Mouse (Mus musculus) mature B cell (primary cell): Measurements from ENCODE around the gene Maco1.

Source experiments
- in situ Hi-C: fragments of 300-500 bp; cut with MboI; formaldehyde crosslinking; loops from 2 replicates; pipeline ENCODE4 v1.14.3; 2019

Maco1 gene

DNA sequence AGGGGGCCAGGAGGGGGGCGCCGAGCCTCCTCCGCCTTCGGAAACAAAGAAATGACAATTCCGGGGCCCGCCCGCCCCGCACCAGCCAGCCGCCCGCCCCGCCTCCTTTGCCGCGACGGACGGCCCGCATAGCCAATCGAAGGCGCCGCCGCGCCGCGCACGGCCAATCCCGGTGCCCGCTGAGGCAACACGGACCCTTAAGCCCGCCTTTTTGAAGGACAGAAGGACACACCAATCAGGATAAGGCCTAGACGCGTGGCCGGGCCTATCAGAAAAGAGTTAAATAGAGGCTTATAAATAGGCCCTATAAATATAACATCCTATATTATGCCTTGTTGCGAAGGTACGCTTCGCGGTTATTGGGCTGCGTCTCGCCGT lies at the start of gene Maco1:
Maco1 (minus strand) TSS at position 87 of the 378 bp plus-strand sequence.
- in situ Hi-C loops, result no loop called here

DNA sequence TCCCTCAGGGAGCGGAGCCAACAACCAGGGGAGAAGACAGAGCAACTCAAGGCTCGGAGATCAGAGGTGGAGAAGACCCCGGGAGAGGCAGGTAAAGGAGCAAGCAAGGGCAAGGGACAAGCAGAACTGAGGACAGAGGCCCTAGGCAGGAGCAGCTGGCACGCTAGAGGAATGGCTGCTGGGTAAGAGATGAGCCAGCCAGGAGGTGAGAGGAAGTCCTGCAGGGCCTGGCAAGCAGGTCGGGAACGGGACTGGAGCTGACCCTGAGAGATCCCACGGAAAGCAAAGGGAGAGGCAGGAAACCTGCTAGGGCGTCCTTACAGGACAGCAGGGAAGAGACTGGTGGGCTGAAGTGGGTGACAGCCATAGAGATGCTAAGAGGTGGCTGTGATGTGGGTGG lies 48.0 kb upstream of the Maco1 start:
- in situ Hi-C loops, result no loop called here

DNA sequence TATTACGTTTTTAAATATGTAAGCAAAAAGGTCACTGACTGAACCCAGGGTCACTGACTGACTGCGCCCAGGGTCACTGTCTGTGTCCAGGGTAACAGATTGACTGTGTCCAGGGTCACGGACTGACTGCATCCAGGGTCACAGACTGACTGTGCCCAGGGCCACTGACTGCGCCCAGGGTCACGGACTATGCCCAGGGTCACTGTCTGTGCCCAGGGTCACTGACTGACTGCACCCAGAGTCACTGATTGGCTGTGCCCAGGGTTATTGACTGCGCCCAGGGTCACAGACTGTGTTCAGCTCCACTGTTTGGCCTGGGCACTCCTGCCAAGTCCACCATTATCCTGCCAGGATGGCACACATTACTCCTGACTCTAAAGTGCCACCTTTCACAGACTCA lies 44.1 kb upstream of the Maco1 start:
- in situ Hi-C loops, result no loop called here

DNA sequence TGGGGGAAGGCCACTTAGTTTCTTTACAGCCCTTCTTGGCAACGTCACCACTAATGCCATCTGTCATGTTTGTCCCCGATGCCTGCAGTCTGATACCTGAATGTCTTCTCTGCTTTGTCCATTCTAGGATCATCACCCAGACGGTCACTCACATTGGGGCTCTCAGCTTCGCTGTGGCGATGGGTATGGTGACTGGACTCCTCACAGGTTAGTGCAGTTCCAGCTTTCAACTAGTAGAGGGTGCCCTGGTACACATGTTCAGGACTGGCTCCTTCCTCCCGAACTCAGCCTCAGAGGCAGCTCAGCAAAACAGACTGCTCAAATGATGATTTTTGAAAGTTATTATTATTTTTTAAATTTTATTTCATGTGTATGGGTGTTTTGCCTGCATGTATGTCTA lies 39.0 kb upstream of the Maco1 start:
- in situ Hi-C loops, result no loop called here

DNA sequence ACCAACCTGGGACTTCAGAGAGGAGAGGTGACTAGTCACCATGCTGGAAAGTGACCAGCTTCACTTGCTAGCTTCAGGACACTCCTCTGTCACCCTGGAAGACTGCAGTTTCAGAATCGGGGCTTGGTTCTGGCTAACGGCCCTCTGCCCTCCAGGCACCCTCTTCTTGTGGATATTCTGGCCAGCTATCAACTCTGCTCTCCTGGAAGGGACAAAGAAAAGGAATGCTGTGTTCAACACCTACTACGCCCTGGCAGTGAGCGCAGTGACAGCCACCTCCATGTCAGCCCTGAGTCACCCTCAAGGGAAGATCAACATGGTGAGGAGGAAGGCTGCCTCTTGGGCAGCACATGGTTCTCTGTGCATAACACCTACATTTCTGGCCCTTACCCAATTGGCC lies 31.2 kb upstream of the Maco1 start:
- in situ Hi-C loops, result no loop called here

DNA sequence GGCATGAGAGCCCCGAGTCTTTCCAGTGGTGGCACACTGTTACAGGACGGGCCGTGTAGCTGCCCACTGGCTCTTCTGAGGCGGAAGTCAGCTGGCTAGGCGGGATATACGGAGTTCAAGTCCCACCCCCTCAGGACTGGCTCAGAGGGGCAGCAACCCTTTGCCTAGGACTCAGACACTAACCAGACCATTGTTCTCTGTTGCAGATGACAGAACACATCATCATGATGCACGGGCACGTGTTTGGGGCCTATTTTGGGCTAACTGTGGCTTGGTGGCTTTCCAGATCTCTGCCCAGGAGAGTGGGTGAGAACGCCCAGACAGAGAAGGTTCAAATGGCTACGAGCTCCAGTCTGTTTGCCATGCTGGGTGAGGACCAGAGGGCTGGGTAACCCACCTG lies 30.7 kb upstream of the Maco1 start:
- in situ Hi-C loops, result no loop called here

DNA sequence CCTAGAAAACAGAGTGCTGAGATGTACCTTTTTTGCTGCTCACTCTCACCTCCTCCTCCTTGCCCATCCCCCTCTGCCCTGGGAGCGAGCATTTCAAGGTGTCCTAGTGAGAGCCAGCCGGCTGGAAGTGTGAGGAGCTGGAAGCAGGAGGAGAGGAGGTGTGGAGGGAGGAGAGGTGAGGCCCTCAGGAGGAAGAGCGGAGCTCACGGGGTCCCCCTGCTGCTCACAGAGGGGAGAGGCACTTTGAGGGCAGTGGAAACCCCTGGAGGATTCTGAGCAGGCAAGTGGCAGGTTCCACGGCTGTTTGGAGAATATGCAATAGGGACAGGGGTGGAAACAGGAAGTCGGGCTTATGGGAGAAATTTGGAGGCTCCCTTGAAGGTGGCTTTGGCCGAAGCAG lies 30.1 kb upstream of the Maco1 start:
- in situ Hi-C loops, result no loop called here

DNA sequence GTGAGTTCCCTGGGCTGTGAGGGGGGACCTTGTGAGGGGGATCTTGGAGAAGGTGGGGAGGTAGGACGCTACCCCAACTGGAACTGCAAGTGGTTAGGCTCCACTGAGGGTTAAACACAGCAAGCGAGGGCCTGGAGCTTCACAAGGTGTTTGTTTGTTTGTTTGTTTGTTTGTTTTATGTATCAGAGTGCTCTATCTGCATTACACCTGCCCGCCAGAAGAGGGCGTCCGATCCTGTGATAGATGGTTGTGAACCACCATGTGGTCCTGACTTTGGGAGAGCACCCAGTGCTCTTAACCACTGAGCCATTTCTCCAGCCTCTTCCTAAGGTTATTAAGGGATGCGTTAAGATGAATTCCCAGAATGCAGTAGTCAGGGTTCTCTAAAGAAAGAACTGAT lies 26.9 kb upstream of the Maco1 start:
- in situ Hi-C loops, result no loop called here

DNA sequence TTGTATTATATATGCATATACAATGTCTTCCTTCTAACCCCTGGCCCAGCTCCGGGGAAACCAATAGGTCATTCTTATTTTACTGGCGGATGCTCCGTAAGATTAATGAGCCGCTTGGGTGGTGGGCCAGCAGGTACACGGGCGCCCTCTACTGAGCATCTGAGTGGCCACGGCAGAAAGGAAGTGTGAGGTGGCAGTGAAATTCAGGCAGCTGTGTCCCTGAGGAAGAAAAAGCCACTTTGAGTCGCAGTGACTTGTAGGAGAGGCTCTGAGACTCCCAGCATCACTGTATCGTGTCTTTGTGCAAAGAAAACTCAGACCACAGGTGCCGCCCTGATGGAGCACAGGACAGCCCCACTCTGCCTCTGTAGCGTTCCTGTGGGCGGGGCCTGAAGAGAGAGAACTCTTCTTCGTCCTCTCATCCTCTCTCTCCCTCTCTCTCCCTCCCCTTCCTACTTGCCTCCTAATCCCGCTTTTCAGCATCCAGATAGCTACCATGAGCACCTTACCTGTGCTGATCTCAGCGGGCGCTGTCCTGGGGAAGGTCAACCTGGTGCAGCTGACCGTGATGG lies 26.4 kb upstream of the Maco1 start:
- in situ Hi-C loops, result no loop called here

DNA sequence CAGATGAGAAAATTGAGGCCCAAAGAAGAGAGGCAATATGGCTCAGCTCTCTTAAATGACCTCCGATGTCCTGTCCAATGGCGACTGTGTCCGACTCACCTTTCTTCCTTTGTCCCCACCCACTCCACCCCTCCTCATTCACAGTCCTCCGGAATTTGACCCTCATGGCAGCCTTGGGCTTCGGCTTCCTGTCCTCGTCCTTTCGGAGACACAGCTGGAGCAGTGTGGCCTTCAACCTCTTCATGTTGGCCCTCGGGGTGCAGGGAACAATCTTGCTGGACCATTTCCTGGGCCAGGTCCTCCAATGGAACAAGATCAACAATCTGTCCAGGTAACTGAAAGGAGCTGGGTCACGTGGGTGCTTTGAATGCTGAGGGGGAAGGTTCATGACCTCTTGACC lies 23.0 kb upstream of the Maco1 start:
- in situ Hi-C loops, result no loop called here

DNA sequence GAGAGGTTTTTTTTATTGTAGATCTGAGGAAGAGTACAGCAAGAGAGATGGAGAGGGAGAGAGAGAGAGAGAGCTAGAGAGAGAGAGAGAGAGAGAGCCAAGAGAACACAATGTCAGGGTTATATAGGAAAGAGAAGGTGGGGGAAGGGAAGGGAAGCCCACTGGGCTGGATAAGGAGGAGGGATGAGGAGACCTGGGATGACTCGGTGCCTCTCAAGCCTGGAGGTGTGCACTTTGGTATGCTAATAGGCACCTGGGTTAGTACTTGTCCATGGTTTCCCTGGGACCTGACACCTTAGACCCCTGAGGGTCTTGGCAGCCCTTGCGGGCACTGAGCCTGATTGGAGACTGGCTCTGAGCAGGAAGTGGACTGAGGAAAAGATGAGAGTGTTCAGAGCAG lies 18.8 kb upstream of the Maco1 start:
- in situ Hi-C loops, result no loop called here

DNA sequence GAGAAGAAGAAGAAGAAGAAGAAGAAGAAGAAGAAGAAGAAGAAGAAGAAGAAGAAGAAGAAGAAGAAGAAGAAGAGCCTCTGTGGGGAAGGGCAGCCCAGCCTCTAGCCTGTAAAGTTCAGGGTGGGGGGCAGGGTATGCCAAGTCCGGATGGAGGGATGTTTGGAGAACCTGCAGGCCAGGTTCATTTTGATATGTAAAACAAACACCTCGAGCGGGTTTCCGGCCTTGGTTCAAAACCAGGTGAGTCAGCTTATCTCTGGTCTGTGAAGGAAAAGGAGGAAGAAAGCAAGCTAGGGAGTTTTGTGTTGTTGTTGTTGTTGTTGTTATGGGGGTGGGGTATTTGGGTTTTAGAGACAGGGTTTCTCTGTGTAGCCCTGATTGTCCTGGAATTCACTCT lies 18.3 kb upstream of the Maco1 start:
- in situ Hi-C loops, result no loop called here

DNA sequence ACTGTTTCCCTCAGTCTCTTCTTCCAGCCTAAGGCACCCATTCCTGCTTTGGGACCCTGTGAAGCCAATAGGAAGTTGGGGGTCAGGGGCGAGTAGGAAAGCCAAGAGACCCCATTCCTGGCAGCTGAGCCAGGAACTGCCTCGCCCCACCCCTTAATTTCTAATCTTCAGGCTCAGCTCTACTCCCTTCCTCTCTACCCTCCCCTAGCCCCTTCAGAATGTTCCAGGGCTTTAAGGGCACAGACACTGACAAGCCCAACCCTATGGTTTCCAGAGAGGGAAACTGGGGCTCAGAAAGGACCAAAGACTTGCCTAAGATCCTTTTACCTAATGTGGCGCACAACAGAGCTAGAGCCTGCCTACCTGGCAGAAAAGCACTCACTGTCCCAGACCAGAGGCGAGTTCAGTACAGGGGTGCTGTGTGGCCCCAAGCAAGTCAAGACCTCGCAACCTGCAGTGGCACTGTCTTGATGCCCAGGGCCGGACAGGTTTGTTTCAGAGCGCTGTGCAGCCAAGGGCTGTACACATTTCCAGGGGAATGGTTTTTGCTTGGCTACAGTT lies 16.8 kb upstream of the Maco1 start:
- in situ Hi-C loops, result no loop called here

DNA sequence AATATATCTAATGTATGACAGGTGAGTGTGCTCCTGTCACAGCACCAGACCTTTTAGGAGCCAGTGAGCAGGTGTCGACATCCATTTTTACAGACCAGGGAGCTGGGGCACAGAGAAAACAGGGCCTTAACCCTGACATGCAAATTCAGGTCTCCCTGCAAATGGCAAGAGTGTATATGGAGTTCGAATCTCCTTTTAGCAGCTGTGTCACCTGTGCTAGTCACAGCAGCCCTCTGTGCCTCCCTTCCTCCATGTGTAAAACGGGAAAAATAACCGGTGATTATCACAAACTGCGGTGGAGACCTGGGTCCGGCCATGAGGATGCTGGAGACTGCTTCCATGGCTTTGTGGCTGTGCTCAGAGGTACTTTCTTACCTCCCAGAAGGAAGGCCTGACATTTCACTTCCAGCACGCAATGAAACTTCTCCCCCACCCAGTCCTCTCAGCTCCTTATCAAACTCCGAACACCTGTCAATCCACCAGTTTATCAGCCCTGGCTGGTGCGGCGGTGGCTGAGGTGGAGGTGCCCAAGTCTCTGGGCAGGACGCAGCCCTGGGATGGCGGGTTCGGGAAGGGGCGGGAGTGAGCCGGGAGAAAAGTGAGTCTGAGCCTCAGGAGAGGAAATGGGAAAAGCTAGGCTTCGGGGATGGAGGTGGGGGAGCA lies 16.1 kb upstream of the Maco1 start:
- in situ Hi-C loops, result no loop called here

DNA sequence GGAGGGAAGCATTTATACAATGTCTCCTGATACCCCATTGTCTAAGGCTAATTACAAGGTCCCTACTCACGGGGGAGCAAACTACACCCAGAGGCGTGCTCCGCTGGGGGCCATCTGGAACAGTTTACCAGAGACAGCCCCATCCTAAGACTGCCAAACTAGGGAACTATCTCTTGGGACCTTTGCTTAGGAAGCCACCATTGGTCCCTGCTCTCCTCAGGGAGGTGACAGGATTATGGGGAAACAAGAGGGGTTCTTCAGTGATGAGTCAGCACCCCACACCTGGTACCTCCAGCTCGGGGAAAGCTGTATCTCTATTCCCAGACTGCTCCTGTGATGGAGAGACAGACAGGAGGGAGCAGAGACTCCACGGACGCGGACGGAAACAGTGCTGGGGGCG lies 15.3 kb upstream of the Maco1 start:
- in situ Hi-C loops, result no loop called here

DNA sequence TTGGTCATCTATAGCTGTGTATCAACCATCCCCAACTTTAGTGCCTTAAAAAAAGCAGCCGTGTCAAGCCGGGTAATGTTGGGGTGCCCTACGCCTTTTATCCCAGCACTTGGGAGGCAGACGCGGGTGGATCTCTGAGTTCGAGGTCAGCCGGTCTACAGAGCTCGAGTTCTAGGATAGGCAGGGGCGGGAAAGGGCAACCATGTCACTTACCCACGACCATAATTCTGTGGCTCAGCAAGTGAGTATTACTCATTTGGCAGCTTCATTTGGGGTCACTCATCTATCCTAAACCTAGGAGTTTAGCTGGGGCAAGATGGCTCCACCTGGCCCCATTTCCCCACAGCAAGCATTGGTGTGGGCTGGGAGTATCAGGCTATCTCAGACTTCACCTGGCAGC lies 14.9 kb upstream of the Maco1 start:
- in situ Hi-C loops, result no loop called here

DNA sequence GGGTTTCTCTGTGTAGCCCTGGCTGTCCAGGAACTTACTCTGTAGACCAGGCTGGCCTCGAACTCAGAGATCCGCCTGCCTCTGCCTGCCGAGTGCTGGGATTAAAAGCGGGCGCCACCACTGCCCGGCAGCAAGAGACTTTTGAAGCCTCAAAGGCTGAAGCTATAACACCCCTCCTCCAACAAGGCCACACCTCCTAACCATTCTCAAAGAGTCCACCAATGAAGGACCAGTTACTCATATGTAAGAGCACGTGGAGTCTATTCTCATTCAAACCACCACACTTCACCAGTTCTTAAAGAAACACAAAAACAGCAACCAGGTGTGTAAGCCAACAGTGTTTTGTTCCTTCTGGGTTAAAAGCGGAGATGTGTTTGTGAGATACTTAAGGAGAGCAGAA lies 14.5 kb upstream of the Maco1 start:
- in situ Hi-C loops, result no loop called here

DNA sequence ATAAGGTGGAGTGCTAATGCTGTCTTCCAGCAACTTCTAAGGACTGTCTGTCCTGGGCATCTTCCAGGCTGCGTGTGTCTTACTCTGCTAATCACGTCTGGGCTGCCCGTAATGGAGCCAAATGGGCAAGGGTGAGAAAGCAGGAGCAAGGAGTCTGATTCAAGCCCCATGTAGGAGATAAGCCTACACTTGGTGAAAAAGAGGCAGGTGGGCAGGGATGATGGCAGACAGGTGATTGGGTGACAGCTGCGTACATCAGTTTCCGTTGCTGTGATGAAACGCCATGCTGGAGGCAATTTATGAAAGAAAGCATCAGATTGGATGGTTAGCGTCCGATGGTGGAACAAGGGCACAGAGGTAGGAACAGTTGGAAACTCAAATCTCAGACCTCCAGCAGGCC lies 14.1 kb upstream of the Maco1 start:
- in situ Hi-C loops, result no loop called here

DNA sequence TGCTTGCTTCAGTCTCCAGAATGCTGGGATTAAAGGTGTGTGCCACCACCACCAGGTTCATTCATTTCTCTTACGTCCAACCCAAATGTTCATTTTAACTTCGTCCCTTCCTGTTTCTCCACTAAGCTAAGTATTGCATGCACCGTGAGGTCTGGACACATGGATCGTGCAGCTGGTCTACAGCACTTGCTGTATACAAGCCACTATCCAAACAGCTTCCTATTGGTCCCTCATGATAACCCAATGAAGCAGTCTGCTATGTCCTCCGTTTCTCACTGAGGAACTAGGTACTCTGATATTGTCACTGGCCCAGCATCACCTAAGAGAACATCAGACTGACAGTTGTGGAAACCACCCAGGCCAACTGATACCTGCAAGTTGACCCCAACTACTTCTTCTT lies 12.6 kb upstream of the Maco1 start:
- in situ Hi-C loops, result no loop called here

DNA sequence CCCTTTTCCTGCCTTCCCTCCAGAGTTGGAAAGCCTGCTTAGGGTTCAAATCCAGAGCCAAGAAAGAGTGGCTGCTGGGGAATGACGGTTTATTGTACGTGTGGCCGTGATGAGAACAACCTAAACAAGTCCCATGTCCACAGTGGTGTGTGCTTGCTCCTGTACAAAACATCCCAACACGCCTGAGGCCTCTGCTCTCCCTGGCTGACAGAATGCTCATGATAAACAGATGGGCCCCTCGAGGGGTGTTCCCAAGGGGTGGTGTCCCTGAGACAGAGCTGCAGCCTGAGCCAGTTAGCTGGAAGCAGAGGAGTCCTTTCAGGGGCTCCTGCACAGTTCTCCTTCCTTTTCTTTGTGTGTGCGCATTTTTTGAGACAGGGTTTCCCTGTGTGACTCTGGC lies 12.2 kb upstream of the Maco1 start:
- in situ Hi-C loops, result no loop called here

DNA sequence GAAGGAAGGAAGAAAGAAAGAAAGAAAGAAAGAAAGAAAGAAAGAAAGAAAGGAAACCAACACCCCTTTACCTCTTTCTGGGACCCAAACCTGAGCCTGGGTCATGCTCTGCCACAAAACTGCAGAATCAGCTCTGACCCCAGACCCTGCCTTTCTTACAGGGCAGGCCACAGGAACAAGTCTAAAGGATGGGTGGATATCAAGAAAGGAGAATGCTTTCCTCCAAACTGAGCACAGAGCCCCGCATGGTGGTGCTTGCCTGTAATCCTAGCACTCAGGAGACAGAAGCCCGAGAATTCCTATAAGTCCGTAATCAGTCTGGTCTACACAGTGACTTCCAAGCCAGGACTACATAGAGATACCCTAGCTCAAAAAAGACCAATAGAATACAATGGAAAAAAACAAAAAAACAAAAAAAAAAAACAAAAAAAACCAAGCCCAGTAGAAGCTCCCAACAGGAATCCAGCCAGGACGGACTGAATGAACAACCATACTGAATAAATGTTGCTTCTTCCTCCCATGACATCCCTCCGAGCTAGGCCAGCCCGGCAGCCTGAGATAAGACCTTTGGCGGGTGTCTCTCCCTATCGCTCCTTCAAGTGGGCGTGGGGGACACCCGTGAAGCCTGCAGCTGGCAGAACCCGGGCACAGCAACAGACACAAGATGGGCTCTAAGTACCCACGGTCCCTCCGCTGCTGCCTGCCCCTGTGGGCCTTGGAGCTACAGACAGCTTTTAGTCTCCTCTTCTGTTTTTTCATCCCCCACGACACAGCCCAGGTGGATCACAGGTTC lies 11.0 kb upstream of the Maco1 start, which contains the start of gene Rhd:
Rhd (plus strand) TSS at position 600 of the 793 bp plus-strand sequence.
- in situ Hi-C loops, result no loop called here

DNA sequence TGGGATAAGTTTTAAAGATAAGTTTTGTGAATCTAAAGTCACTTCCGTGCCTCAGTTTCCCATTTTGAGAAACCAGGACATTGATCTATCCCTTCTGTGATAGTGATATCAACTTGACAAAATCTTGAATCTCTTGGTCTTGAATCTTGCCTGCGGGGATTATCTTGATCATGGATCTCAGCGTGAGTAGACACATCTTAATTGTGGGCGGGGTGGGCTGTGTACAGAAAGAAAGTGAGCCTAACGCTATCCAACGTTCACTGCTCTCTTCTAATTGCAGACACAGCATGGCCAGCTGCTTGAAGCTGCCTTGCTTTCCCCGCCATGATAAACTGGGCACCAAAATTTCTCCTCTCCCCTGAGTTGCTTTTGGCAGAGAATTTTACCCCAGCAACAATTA lies 9.9 kb upstream of the Maco1 start:
- in situ Hi-C loops, result no loop called here

DNA sequence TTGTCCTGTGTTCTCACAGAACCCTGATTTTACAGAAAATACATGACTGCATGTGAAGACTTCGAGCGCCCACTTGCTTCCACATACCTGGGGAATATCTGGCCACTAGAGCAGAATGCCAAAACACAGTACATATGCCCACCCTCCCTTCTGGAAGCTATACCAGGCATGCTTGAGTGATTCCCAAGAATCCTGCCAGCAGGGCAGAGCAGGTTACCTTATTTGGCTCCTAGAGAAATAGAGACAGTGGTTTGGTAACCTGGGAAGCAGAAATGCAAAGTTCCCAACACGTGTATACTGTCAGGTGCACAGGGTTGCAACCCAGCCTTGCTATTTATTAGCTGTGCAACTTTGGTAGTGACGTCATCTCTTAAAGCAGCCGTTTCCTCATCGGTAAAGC lies 8.7 kb upstream of the Maco1 start:
- in situ Hi-C loops, result no loop called here
